Mouse (Mus musculus) stomach, embryonic 16.5 days (tissue): ENCODE data around the gene Upf1. TPM values are rescaled to one million over a fixed set of nuclear protein-coding genes. Genes with fewer than 3 reads are reported as not detected.
A peak's percentile ranks its signal among the peaks of the same experiment; 100 is the strongest.

ENCODE experiments used
- ATAC-seq: fragments of 200-750 bp; cut with Nextera tagmentation; 2 replicates; pipeline ENCODE4 v1.8.0; 2017; ENCODE audit warnings: moderate number of reproducible peaks, moderate TSS enrichment; ENCODE audit not compliant: insufficient read depth, low FRiP score
- H3K27ac ChIP-seq: fragments of 300-500 bp; sonication (generic); 2 replicates; pipeline ENCODE4 v1.5.1; 2014; ENCODE audit warnings: low read length
- H3K27me3 ChIP-seq: fragments of 300-500 bp; sonication (generic); 2 replicates; pipeline ENCODE4 v1.6.1; 2014; ENCODE audit warnings: low read length, control low read depth, mixed read lengths; ENCODE audit not compliant: control insufficient read depth, insufficient read depth
- H3K36me3 ChIP-seq: fragments of 300-500 bp; sonication (generic); 2 replicates; pipeline ENCODE4 v1.6.1; 2014; ENCODE audit warnings: low read length; ENCODE audit not compliant: control insufficient read depth, insufficient read depth
- H3K4me1 ChIP-seq: fragments of 300-500 bp; sonication (generic); 2 replicates; pipeline ENCODE4 v1.6.1; 2014; ENCODE audit warnings: low read length, control low read depth, mixed read lengths; ENCODE audit not compliant: control insufficient read depth, insufficient read depth
- H3K4me2 ChIP-seq: fragments of 300-500 bp; sonication (generic); 2 replicates; pipeline ENCODE4 v1.6.1; 2014; ENCODE audit warnings: low read depth, low read length, mixed read lengths
- H3K4me3 ChIP-seq: fragments of 300-500 bp; sonication (generic); replicated peaks from 2 replicates; pipeline ENCODE4 v1.5.1; 2014; ENCODE audit warnings: mild to moderate bottlenecking, low read length
- H3K9ac ChIP-seq: fragments of 300-500 bp; sonication (generic); 2 replicates; pipeline ENCODE4 v1.6.1; 2014; ENCODE audit warnings: low read length
- H3K9me3 ChIP-seq: fragments of 300-500 bp; sonication (generic); replicated peaks from 2 replicates; pipeline ENCODE4 v1.6.1; 2016; ENCODE audit warnings: low read length, control low read depth; ENCODE audit not compliant: control insufficient read depth
- WGBS: fragments of 180-500 bp; shearing (Covaris S2); extraction: QIAGEN DNeasy Blood & Tissue Kit; methylation state at CpG from one replicate; pipeline ENCODE4 v1.1.7; 2014; 5-methylcytosine and 5-hydroxymethylcytosine counted together
- polyA plus RNA-seq: library from polyadenylated mRNA; unstranded; fragments of >200 nt; fragmentation: Nextera tagmentation; extraction: Ambion mirVana; gene quantifications from 2 replicates; pipeline ENCODE4 v1.2.1, GENCODE M21; 2015

Gene Upf1
- polyA plus RNA-seq, 1 experiment from 2014 or later, result 8.2 TPM

DNA sequence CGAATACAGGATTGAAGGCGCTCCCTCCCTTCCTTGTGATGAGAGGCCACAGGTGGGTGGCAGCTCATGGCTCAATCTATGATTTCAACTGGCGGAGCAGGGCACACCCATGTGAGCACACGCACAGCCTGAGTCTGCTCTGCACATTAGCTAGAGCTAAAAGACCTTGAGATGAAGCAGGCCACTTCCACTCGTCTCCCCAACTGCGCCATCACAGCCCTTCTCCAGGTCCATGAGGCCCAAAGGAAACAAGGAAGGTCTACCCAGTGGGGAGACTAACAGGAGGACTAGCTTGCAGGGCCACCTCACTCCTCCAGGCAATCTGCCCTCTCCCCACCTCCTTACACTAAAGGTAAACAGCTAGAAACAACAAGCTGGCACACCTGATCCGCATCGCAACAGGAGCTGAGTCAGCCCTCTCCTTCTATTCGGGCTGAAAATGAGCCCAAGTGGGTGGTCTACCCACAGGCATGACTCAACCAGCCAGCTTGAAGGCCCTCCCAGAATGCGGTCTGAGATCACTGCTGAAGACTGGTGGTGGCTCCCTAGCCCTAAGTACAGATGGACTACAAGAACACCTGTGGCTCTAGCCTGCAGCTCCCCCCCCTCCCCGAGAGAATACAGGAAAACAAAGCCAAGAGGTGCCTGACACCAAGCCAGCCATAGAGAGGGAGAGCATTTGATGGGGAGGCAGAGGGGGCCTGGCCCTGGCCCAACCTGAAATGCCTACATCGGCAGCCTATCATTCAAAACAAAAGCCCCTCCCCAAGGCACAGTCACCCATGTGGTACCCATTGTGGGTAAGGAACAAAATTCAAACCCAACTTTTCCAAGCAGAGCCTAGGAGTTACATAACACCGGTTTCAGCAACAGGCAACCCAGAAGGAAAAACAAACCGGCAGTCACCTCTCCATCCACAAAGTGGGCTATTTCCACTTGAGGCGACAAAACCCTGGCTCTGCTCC, 1.8 kb downstream of the Upf1 start:
- WGBS, result 32% methylated on average over 15 of the region's 15 CpGs
- Histone ChIP-seq H3K27me3 (no peaks in the 10 kb centered on the region), H3K4me2 (peak overlapping the region; percentile 98), H3K27ac (peak overlapping the region; percentile 86), H3K36me3 (no peaks in the 10 kb centered on the region), H3K4me3 (peak overlapping the region; percentile 78), H3K9me3 (no peaks in the 10 kb centered on the region), H3K9ac (peak overlapping the region; percentile 97), H3K4me1 (peaks cover 38% of the 10 kb centered on the region)
- ATAC-seq, result no peak

- H3K9ac ChIP-seq, result no peak overlapping the region
- WGBS, result 68% methylated on average over 1 of the region's 1 CpGs
- H3K4me2 ChIP-seq, result no peak overlapping the region
- H3K9me3 ChIP-seq, result no peaks in the 10 kb centered on the region
- no peak overlapping the region for H3K4me3 ChIP-seq
- H3K27ac ChIP-seq, result no peak overlapping the region
- no peaks in the 10 kb centered on the region for H3K27me3 ChIP-seq
- peaks cover 6% of the 10 kb centered on the region; the same call in 1 of the 2 replicates for H3K36me3 ChIP-seq
- no peak for ATAC-seq
- H3K4me1 ChIP-seq, result peaks cover 31% of the 10 kb centered on the region
Measured at GRCm38 (mm10) chr8:70347860-70348420, 5.1 kb downstream of the Upf1 start.

DNA sequence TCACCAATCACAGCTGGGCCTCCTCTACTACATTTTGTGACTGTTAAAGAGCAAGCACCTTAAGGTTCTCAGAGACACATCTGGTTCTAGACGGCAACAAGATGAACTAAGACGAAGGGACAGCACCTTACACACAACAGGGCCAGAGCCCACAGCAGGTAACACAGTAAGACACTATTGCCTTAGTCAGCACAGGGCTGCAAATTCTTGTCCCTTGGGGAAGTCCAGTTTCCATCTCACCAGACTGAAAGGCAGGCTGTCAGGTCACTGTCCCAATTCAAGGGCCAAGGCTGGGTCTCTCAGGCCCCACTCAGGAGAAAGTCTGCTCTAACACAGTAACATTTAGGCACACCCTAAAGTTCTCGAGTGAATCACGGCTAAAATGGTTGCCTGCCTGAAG, 5.6 kb downstream of the Upf1 start:
- 72% methylated on average over 4 of the region's 4 CpGs for WGBS
- Histone ChIP-seq H3K4me2 (no peak overlapping the region), H3K9ac (no peak overlapping the region), H3K27me3 (no peaks in the 10 kb centered on the region), H3K27ac (no peak overlapping the region), H3K9me3 (no peaks in the 10 kb centered on the region), H3K4me1 (peaks cover 31% of the 10 kb centered on the region), H3K36me3 (peaks cover 11% of the 10 kb centered on the region; the same call in 1 of the 2 replicates), H3K4me3 (no peak overlapping the region)
- no peak for ATAC-seq

- WGBS, result 87% methylated on average over 2 of the region's 2 CpGs
- Histone ChIP-seq H3K9ac (no peak overlapping the region), H3K4me2 (no peak overlapping the region), H3K4me1 (0 out of 2 replicates have a peak, but pooled peaks cover 6% of the 10 kb centered on the region), H3K36me3 (peaks cover 25% of the 10 kb centered on the region; the same call in 1 of the 2 replicates), H3K9me3 (no peaks in the 10 kb centered on the region), H3K27me3 (no peaks in the 10 kb centered on the region), H3K27ac (no peak overlapping the region), H3K4me3 (no peak overlapping the region)
- ATAC-seq, result no peak
Measured at GRCm38 (mm10) chr8:70344279-70344678, 8.8 kb downstream of the Upf1 start.

DNA sequence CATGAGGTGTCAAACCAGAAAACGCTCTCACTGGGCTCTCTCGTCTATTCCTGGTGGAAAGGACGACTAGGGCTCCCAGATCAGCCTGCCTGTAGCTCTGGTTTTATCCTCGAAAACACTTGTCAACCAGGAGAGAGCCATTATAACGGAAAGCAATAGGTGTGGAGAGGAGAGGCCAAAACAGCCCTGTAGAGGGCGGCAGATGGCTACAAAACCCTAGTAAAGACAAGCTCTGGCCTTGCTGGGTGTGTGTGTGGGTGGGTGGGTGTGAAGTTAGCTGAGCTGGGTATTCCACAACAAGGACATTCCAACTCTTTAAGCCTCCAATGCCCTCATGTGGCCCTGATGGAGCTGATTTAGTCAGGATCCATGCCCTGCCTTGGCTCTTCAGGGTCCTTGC, 9.4 kb downstream of the Upf1 start:
- Histone ChIP-seq H3K4me2 (no peak overlapping the region), H3K9me3 (no peaks in the 10 kb centered on the region), H3K36me3 (peaks cover 25% of the 10 kb centered on the region; the same call in 1 of the 2 replicates), H3K9ac (no peak overlapping the region), H3K27ac (no peak overlapping the region), H3K4me3 (no peak overlapping the region), H3K27me3 (no peaks in the 10 kb centered on the region), H3K4me1 (0 out of 2 replicates have a peak, but pooled peaks cover 5% of the 10 kb centered on the region)
- no peak for ATAC-seq
- 56% methylated on average over 6 of the region's 6 CpGs for WGBS

DNA sequence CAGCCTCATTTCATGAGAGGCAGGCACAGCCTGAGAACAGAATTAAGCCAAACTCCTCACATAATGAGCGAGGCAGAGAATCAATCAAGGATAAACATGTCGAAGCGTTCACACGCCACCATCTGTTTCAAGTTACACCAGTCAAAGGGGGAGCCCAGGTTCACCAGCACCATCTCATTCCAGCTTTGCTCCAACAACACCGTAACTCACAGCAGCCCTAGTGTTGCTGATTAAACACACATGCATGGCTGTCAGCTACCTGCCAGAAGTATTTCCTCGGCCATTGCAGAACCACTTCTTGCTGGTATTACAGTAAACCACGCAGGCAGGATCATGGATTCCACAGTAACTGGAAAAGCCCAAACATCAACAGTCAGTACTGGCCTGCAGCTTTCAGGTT, 10.0 kb downstream of the Upf1 start:
- Histone ChIP-seq H3K9me3 (no peaks in the 10 kb centered on the region), H3K27me3 (no peaks in the 10 kb centered on the region), H3K27ac (no peak overlapping the region), H3K4me1 (no peaks in the 10 kb centered on the region), H3K9ac (no peak overlapping the region), H3K36me3 (peaks cover 29% of the 10 kb centered on the region; the same call in 1 of the 2 replicates), H3K4me3 (no peak overlapping the region), H3K4me2 (no peak overlapping the region)
- 62% methylated on average over 7 of the region's 7 CpGs for whole genome bisulfite sequencing
- ATAC-seq, result no peak

DNA sequence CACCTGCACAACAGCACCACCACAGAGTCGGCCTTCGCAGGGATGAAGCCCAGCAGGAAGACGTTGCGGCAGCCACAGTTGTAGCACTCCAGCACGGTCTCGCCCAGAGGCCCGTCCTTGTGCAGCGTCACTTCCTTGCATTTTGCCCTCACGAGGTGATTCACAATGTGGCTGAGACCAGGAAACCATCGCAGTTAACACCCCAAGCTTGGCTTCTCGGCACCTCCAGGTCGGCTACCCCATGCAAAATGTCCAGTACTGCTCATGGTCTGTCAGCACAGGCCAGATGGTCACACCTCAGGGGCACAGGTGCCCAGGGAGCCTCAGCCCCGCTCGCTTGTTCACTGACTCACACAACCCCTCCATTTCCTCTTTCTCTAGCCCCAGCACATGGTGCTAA, 11.1 kb downstream of the Upf1 start:
- H3K9me3 ChIP-seq, result no peaks in the 10 kb centered on the region
- H3K4me2 ChIP-seq, result no peak overlapping the region
- 91% methylated on average over 14 of the region's 14 CpGs for WGBS
- H3K9ac ChIP-seq, result no peak overlapping the region
- H3K27me3 ChIP-seq, result no peaks in the 10 kb centered on the region
- H3K4me1 ChIP-seq, result no peaks in the 10 kb centered on the region
- H3K4me3 ChIP-seq, result no peak overlapping the region
- no peak for ATAC-seq
- no peak overlapping the region for H3K27ac ChIP-seq
- H3K36me3 ChIP-seq, result peaks cover 33% of the 10 kb centered on the region; the same call in 1 of the 2 replicates

GRCm38 (mm10) chr8:70340659-70341058, 12.4 kb downstream of the Upf1 start:
- no peaks in the 10 kb centered on the region for H3K4me1 ChIP-seq
- no peak overlapping the region for H3K27ac ChIP-seq
- 88% methylated on average over 7 of the region's 7 CpGs for WGBS
- H3K4me3 ChIP-seq, result no peak overlapping the region
- no peak overlapping the region for H3K9ac ChIP-seq
- no peaks in the 10 kb centered on the region for H3K27me3 ChIP-seq
- H3K9me3 ChIP-seq, result no peaks in the 10 kb centered on the region
- H3K4me2 ChIP-seq, result no peak overlapping the region
- peaks cover 43% of the 10 kb centered on the region; the same call in 1 of the 2 replicates for H3K36me3 ChIP-seq
- ATAC-seq, result no peak

- no peak for ATAC-seq
Measured at GRCm38 (mm10) chr8:70338931-70339330, 14.1 kb downstream of the Upf1 start.

More at GRCm38 (mm10) chr8:70338931-70339330, 14.1 kb downstream of the Upf1 start:
- WGBS, result 89% methylated on average over 7 of the region's 7 CpGs
- Histone ChIP-seq H3K27ac (no peak overlapping the region), H3K4me1 (no peaks in the 10 kb centered on the region), H3K27me3 (no peaks in the 10 kb centered on the region), H3K36me3 (peaks cover 52% of the 10 kb centered on the region; the same call in 1 of the 2 replicates), H3K4me2 (no peak overlapping the region), H3K4me3 (no peak overlapping the region), H3K9me3 (no peaks in the 10 kb centered on the region), H3K9ac (no peak overlapping the region)
